Mouse (Mus musculus) megakaryocyte-erythroid progenitor cell, adult 5-6 weeks (primary cell): ENCODE results near the gene Dpy30. TPM values are rescaled to one million over a fixed set of nuclear protein-coding genes. Genes with fewer than 3 reads are reported as not detected.
"Not testable (repeated sequence)": the region's sequence is repeated elsewhere in the genome, so short reads cannot be mapped to it uniquely, and the experiment has no call there.

ENCODE experiments used
- ATAC-seq: replicated peaks from 2 replicates; pipeline ENCODE4 v1.8.0; 2016; ENCODE audit warnings: mild to moderate bottlenecking, inconsistent platforms; ENCODE audit not compliant: severe bottlenecking, poor library complexity, low FRiP score, low TSS enrichment
- total RNA-seq, 2 experiments: library from RNA; stranded (forward) in 1 of 2; stranded (reverse) in 1 of 2; fragments of 200-1000, 215-1000 nt in 1 of 2; fragments of >200 nt in 1 of 2; fragmentation: Nextera tagmentation in 1 of 2; gene quantifications; 2 replicates each; pipeline ENCODE4 v1.2.3; 2014 to 2017

Gene Dpy30
- 233 and 253 TPM in 2 replicates for total RNA-seq (2014; fragmentation: Nextera tagmentation)
- 114 and 178 TPM in 2 replicates for total RNA-seq (2017)

DNA sequence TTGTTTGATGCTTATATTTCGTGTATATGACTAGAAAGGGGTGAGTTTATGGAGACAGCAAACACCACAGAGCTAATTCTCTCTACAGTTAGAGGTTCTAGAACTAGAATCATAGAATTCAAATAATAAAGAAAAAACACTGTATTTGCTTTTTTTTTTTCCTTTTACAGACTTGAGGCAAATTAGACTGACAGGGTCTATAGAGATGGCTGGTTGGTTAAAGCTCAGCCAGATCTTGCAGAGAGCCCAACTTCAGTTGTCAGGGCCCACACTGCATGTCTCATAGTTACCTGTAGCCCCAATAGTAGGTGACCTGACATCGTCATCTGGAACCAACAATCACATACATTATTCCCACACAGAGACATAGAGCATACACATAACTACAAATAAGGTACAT lies at the start of gene Dpy30:
Gene Dpy30 (minus strand): TSS at position 101 of the 400 bp plus-strand sequence.
- no peak for ATAC-seq

DNA sequence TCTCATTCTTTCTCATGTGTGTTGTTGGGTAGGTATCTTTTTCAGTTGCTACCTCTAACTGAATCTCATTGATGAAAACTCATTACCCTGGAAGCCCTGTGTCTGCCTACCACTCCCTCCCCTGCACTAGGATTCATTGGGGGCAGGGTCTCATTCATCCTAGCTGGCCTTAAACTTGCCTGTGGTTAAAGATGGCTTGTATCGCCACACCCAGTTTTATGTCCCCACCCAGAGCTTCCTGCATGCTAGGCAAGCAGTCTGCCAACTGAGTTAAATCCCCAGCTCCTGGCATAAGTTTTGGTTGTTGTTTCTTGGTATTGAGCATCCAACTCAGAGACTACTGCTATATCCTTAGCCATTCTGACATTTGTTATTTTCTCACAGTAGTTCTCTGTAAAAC lies 39.8 kb upstream of the Dpy30 start:
- peak; percentile 86 for ATAC-seq

DNA sequence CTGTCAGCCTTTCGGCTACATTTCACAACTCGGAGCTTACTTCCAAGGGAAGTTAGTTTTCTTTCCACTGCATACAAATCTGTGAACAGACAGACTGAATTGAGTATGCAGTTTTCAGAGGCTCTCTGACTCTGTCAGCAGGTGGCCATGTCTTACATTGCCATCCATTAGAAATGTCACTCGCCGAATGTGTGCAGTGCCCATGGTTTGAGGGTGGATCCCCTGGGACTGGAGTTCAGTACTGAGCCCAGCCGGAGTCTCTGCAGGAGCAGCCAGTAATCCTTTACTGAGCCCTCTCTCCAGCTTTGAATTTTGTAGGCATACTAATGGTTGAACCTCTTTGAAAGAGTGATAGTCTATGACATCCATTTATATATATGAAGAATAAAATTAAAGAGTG lies 17.4 kb upstream of the Dpy30 start:
- no peak for ATAC-seq

DNA sequence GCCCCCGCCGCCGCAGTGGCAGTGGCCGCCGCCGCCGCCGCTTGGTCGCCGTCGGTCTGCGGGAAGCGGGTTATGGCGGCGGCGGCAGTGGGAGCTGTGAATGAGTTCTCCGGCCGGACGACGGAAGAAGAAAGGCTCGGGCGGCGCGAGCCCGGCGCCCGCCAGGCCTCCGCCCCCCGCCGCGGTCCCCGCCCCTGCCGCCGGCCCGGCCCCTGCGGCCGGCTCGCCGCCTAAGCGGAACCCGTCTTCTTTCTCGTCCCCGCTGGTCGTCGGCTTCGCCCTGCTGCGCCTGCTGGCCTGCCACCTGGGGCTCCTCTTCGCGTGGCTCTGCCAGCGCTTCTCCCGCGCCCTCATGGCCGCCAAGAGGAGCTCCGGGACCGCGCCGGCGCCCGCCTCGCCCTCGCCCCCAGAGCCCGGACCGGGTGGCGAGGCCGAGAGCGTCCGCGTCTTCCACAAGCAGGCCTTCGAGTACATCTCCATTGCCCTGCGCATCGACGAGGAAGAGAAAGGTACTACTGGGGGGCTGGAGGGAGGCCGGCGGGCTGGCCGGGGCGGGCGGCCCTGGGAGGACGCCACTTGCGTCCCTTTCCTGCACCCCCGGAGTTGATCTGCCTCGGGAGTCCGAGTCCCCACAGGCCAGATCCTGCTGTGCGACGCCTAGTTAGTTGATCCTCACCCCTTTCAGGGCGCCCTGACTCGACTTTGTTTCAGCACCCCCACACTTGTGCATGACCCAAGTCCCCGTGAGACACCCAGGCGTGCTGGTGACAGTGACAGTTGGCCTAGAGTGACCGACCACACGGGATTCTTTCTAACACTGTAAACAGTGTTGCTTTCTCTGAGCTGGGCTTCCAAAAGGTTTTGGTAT lies 15.4 kb upstream of the Dpy30 start, which contains the start of gene Spast:
Gene Spast (plus strand): TSS at position 51 of the 868 bp plus-strand sequence.
- ATAC-seq = peak; percentile 45

DNA sequence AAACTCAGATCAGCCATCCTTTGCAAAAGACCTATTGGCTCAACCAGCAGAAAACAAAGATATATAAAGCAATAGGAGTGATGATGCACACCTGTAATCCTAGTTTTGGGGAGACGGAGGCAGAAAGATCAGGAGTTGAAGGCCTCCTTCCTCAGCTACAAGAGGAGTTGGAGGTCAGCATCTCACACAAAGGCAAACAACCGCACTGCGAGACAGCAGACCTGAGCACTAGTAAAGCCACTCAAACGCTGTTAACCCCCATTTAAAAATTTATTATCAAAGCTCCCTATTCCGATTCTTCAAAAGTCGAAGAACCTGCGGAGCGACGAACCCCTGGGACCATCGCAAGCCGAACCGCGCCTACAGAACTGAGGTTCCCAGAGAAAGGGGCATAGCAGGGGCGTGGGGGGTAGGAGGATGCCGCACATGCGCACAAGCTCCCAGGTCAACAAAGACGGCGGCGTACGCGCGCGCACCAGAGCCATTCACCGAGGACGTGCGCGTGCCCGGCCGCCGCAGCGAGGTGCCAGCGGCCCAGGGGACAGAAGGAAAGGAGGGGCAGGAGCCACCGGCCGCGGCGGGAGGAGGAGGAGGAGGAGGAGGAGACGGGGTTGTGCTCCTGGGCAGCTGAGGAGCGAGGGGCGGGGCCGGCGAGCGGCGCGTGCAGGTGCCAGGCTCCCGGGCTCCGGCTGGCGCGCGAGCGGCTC lies 14.6 kb upstream of the Dpy30 start:
- ATAC-seq = peak; percentile 95

DNA sequence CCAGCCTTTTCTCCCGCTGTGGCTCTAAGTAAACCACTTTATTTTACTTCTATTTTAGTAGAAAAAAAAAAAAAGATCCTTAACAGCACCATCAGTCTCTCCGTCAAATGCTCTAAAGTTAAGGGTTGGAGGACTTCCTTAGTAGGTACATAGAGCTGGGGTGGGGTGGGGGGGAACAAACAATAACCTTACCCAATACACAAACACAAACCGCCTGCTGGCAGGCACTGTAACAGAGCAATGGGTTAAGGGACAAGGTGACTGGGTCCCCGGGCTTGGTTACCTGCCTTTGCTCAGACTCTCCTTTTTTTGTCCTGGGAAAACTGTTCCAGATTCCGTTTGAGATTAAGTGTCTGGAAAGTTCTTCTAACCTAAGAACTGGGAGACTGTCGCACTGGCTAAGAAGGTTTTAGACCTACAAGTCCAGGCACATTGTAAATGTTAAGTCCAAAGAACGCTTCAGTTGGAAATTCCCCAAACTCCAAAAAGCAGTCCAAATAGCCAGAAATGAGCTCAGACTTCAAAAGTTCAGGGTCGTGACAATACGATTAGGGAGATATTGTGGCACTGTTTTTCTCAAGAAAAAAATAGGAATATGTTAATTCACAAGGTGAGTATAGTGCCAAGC lies 7.4 kb upstream of the Dpy30 start:
- ATAC-seq = no peak

DNA sequence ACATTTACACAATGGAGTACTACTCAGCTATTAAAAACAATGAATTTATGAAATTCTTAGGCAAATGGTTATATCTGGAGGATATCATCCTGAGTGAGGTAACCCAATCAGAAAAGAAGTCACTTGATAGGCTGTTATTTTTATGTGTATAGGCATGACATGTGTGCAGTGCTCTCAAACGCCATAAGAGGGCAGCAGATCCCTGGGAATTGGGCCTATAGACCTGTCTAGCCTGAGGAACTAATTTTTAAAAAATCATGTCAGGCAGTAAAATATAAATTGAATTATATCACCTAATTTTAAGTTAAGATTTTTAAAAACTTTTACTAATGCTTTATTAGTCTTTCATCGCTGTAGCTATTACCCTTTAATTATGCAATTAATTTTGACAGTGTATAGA lies 4.4 kb upstream of the Dpy30 start:
- ATAC-seq = peak; percentile 88

DNA sequence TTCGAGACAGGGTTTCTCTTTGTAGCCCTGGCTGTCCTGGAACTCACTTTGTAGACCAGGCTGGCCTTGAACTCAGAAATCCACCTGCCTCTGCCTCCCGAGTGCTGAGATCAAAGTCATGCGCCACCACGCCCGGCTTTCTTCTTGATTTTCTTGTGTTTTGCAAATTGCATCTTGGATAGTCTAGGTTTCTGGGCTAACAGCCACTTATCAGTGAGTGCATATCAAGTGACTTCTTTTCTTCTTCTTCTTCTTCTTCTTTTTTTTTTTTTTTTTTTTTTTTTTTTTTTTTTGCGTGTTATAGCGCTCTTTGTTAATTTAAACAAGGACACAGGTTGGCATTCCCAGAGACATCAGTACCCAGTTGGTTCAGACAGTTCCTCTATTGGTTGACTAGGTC lies 3.5 kb upstream of the Dpy30 start:
- not testable (repeated sequence) for ATAC-seq

DNA sequence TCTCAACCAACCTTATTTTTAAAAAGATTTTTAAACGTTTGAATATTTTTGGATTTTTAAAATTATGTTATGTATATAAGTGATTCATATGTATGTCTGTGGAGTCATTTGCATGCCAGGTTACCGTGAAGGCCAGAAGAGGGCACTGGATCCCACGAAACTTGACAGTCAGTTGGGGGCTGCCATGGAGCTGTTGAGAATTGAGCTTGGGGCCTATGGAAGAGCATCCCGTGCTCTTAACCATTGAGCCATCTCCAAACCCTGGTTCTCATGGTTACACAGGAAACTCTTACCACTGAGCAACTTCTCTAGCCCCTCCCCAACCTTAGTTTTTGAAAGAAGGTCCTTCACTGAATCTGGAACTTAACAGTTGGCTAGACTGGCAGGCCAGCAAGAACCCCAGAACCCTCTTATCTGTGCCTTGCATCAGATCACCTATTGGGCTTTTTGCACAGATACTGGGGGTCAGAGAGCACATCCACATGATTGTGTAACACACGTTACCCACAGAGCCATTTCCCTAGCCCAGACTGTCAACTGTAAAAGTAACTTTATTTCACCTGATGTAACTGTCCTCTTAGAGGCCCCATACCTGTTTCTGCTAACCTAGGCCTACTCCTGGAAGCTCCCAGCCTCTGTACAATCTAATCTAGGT lies 1.2 kb downstream of the Dpy30 start:
- no peak for ATAC-seq

DNA sequence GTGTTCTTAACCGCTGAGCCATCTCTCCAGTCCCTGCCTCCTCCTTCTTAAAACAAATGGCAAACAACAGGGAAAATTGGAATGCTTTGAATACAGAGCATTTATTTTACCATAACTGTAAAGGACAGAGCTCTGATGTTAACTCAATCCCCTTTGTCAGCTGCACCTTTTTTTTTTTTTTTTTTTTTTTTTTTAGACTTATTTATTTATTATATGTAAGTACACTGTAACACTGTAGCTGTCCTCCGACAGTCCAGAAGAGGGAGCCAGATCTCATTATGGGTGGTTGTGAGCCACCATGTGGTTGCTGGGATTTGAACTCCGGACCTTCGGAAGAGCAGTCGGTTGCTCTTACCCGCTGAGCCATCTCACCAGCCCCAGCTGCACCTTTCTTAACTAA lies 5.0 kb downstream of the Dpy30 start:
- no peak for ATAC-seq

DNA sequence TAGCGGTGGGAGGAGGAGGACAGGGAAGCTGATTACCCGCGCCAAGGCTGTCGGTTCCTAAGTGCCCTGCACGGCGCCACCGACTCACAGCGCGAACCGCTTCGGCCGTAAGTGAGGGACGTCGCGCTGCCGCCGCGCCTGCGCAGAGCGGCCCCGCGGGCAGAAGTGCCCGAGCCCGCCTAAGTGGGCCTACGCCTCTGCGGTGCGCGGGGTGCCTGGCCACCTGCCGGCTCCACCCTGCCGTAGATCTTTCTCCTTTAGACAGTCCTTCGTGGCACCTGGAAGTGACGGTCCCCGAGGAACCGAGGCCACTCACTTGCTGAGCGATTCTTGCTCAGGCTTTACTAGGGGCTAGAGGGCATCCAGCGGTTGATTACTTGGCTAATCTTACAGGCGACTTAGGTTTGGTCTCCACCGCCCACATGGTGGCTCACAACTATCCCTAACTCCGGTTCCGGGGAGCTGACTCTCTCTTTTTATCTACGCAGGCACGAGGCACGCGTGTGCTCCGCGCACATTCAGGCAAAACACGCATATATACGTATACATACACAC lies 7.4 kb downstream of the Dpy30 start:
- peak; percentile 90 for ATAC-seq

DNA sequence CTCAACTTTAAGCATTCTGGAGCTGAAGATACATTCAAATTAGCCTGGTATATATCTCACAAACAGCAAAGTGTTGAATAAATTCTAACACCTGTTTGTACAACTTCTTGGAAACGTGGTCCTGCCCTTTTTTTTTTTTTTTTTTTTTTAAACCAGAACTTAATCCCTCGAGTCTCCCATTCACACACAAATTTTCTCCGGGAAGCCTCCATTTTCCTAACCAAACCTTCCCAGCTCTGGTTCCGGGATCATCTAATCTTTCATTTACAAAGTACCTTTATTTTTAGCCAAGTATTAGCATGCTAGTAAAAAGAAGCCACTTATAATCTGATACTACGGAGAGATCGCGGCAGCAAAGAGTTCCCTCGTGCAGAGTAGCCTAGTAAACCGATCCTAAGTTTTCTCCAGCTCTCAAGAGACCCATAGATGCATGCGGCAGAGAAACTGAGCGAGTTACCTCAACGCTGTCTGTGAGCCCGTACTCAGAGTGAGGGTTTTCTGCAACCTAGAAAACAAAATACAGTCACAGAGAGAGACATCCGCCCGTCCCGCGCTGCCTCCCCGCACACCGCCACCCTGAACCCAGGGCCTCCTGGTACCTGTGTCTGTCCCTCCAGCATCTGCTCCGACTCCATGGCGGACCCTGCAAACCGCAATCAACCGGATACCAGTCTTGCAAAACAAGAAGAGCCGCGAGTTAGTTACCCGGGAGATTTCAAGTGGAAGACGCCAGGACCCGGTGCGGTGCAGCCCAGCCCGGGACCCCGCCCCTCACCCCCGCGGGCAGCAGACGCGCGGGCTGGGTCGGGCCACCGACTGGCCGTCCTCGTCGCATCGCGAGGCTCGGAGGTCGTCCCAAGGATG lies 8.1 kb downstream of the Dpy30 start:
- ATAC-seq = peak; percentile 12; the same call in 1 of the 2 replicates

DNA sequence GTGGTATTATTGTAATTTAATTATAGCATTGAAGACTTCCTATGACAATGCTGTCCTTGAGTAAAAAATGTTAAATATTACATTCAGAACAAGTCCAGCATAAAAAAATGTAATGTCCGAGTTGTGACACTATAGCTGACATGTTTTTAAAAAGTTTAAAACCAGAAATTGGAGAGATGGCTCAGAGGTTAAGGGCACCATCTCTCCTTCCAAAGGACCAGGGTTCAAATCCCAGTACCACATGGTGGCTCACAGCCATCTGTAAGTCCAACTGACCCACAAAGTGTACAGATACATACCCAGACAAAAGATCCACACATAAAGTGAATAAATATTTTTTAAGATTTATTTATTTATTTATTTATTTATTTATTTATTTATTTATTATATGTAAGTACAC lies 17.7 kb downstream of the Dpy30 start:
- no peak for ATAC-seq

DNA sequence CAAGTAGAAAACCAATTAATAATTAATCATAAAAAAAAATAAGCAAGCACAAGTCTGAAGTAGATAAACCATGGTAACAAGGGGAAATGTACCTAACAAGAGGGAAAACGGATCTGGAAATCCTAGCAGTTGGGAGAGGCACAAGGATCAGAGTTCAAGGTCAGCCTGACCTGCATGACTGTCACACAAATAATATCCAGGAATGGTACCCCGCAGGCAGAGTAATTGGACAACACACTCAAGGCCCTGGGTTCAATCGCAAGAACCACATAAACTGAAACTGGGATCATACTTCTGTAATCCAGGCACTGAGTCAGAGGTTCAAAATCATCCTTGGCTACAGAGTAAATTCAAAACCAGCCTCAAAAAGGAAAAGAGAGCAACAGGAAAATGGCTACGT lies 18.1 kb downstream of the Dpy30 start:
- no peak for ATAC-seq

DNA sequence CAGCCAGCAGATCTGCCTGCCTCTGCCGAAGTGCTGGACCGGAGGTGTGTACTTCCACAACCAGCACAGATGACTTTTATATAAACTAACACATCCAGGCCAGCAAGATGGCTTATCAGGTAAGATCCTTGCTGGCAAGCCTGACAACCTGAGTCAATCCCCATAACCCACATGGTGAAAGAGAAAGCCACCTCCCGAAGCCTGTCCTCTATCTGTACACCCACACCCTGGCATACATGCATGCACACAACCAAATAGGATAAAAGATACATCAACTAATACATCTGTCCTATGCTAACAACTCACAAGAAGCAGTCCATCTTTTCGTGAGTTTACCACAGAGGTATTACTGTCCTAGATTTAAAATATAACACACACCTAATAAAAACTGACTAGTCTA lies 19.7 kb downstream of the Dpy30 start:
- peak; percentile 98 for ATAC-seq

DNA sequence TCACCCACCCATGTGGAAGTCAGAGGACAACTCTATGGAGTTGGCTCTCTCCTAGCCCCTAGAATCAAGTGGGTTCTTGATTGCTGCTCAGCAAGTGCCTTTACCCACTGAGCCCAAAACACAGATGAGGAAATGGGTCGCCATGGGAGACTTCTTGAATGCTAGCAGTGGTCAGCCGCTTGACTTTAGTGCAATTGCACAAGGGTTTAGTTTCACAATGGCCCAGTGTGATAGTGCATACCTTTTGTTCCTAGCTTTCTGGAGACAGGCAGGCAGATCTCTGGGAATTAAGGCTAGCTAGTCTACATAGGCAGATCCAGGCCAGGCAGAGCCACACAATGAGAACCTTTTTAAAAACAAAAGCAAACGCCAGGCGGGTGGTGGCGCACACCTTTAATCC lies 23.7 kb downstream of the Dpy30 start:
- ATAC-seq = no peak

DNA sequence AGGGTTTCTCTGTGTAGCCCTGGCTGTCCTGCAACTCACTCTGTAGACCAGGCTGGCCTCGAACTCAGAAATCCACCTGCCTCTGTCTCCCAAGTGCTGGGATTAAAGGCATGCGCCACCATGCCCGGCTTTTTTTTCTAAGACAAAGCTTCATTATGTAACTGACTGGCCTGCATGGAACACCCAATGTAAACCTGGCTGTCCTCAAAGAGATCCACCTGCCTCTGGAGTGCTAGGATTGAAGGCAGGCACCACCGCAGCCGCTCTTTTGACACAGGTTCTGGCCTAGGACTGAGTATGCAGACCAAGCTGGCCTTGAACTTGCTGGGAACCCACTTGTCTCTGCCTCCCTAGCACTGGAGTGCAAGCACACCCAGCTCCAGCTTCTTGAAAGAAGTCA lies 26.8 kb downstream of the Dpy30 start:
- ATAC-seq = not testable (repeated sequence)

DNA sequence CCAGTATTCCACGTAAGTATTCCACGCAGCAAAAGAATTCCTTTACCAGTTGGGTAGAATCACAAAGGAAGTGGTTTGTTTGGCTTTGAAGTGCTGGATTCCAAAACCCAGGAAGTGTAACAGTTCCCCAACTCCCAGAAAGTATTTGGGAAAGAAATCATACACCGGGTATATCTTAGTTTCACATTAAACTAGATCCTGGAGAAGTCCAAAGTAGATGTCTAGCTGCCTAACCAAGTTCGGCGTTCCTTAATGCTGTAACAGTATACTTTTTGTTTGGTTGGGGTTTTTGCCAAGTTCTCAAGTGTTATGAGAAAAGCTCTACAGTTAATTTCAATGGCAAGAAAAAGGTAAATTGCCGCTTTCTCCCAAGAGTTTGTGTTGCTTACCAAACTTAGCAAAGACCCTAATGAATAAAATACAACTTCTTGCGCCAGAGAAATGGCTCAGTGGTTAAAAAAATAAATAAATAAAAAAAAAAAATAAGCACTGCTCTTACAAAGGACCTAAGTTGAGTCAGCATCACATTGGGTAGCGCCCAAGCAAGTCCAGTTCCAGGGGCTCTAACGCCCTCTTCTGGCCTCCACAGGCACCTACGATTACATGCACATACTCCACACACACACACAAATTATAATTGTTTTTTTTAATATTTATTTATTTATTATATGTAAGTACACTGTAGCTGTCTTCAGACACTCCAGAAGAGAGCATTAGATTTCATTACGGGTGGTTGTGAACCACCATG lies 27.5 kb downstream of the Dpy30 start:
- no peak for ATAC-seq
